Mouse (Mus musculus) small intestine, adult 2 months (tissue): ENCODE measurements around the gene Gm45234.

Experiments
- CTCF ChIP-seq: fragments of 200-500 bp; IDR thresholded peaks from 2 replicates; pipeline ENCODE4 v1.5.1; 2012; ENCODE audit warnings: low read depth, mild to moderate bottlenecking, control low read depth, inconsistent platforms, low read length, moderate library complexity, mixed read lengths; ENCODE audit not compliant: insufficient replicate concordance, insufficient read length; ENCODE audit errors: extremely low read depth
- POLR2A ChIP-seq: fragments of 200-500 bp; IDR thresholded peaks from 2 replicates; pipeline ENCODE4 v1.6.1; 2012; ENCODE audit warnings: low read depth, mild to moderate bottlenecking, control low read depth, inconsistent platforms, low read length, moderate library complexity

DNA sequence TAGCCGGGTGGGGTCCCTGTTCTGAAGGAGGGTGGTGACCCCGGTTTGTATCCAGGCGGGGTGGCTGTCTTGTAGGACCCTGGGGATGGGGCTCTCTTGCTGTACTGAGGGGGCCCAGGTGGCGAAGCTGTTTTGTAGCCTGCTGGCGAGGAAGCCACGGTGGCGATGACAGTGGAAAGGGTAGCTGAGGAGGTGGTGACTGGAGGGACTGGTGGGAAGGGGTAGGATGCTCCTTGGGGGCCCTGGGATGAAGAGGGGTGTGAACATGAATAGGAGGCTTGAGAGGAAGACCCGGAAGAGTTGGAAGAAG, 9.6 kb downstream of the Gm45234 start:
- no peak for TF ChIP-seq CTCF
- no peak for TF ChIP-seq POLR2A
